Mouse (Mus musculus) neural tube, embryonic 11.5 days (tissue): ENCODE results near the gene Tefm. TPM values are rescaled to one million over a fixed set of nuclear protein-coding genes. Genes with fewer than 3 reads are reported as not detected.

Experiments used
- ATAC-seq: fragments of 200-750 bp; cut with Nextera tagmentation; 2 replicates; pipeline ENCODE4 v1.8.0; 2017; ENCODE audit warnings: moderate number of reproducible peaks, mild to moderate bottlenecking, moderate TSS enrichment, moderate library complexity; ENCODE audit not compliant: insufficient read depth, low FRiP score, low TSS enrichment
- DNase-seq: peaks from one replicate; pipeline ENCODE4 v3.0.0-alpha.2; 2015; ENCODE audit warnings: low spot score
- H3K27ac ChIP-seq: fragments of 300-500 bp; sonication (generic); 2 replicates; pipeline ENCODE4 v1.5.1; 2014; ENCODE audit warnings: low read depth, mild to moderate bottlenecking, low read length
- H3K27me3 ChIP-seq: fragments of 300-500 bp; sonication (generic); 2 replicates; pipeline ENCODE4 v1.6.1; 2014; ENCODE audit warnings: mild to moderate bottlenecking, low read length, mixed read lengths; ENCODE audit not compliant: control insufficient read depth, insufficient read depth
- H3K36me3 ChIP-seq: fragments of 300-500 bp; sonication (generic); 2 replicates; pipeline ENCODE4 v1.6.1; 2014; ENCODE audit warnings: mild to moderate bottlenecking, low read length, moderate library complexity, mixed read lengths; ENCODE audit not compliant: control insufficient read depth, insufficient read depth
- H3K4me1 ChIP-seq: fragments of 300-500 bp; sonication (generic); 2 replicates; pipeline ENCODE4 v1.6.1; 2014; ENCODE audit warnings: low read length, mixed read lengths; ENCODE audit not compliant: control insufficient read depth, insufficient read depth
- H3K4me2 ChIP-seq: fragments of 300-500 bp; sonication (generic); 2 replicates; pipeline ENCODE4 v1.6.1; 2014; ENCODE audit warnings: low read depth, mild to moderate bottlenecking, moderate library complexity
- H3K4me3 ChIP-seq: fragments of 300-500 bp; sonication (generic); 2 replicates; pipeline ENCODE4 v1.5.1; 2014; ENCODE audit warnings: low read depth, low read length
- H3K9ac ChIP-seq: fragments of 300-500 bp; sonication (generic); 2 replicates; pipeline ENCODE4 v1.6.1; 2014; ENCODE audit warnings: mild to moderate bottlenecking, low read length
- H3K9me3 ChIP-seq: fragments of 300-500 bp; sonication (generic); 2 replicates; pipeline ENCODE4 v1.6.1; 2016; ENCODE audit warnings: low read length; ENCODE audit not compliant: control insufficient read depth
- WGBS: fragments of 180-500 bp; shearing (Covaris S2); extraction: QIAGEN DNeasy Blood & Tissue Kit; methylation state at CpG from one replicate; pipeline ENCODE4 v1.1.7; 2014; 5-methylcytosine and 5-hydroxymethylcytosine counted together
- polyA plus RNA-seq: library from polyadenylated mRNA; unstranded; fragments of >200 nt; fragmentation: Nextera tagmentation; extraction: Ambion mirVana; gene quantifications from 2 replicates; pipeline ENCODE4 v1.2.1, GENCODE M21; 2014

The Tefm gene
- polyA plus RNA-seq, 1 experiment from 2014 or later: 28.5 TPM

DNA sequence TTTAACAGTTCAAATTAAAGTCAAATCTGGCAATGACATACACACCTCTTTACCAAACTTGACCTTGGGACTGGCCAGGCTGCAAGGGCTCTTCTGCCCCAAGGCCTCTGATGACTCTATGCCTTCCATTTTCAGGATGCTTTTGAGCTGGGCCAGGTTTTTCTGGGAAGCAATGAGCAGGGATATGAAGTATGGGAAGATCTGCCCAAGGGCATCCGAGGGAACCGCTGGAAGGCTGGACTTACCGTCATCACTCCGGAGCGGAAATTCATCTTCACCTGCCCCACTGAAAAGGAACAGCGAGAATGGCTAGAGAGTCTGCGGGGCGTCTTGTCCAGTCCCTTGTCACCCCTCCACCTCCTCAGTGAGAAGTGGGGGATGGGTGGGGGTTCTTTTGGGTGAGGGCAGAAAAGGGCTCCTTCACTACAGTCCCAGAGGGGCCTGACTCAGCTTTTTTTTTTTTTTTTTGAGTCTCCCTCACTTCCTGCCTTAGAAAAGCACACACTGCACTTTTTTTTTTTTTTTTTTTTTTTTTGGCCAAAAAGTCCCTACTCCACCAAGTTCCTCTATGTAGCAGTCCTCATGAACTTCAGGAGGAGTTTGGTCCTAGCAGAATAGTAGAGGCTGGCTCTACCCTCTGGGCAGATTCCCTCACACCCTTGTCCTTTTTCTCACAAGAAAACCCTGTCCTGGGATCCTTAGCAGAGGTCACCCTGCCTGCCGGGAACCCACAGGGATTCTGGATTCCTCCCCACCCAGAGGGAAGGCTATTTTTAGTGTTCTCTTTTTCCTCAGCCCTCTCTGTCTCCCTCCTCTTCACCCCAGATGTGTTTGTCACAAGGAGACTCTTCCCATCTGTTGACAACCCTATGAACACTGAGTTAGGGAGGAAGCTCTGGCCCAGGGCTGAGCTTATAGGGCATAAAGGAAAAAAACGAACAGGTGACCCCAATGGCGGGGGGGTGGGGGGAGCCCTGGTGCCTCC is 35.2 kb upstream of the Tefm start:
- Histone ChIP-seq H3K4me3 (no peak overlapping the region), H3K9ac (no peak overlapping the region), H3K9me3 (no peaks in the 10 kb centered on the region), H3K36me3 (no peaks in the 10 kb centered on the region), H3K4me2 (no peak overlapping the region), H3K27ac (no peak overlapping the region), H3K4me1 (no peaks in the 10 kb centered on the region), H3K27me3 (no peaks in the 10 kb centered on the region)
- no peak for ATAC-seq
- no peak for DNase-seq
- 74% methylated on average over 11 of the region's 11 CpGs for WGBS

DNA sequence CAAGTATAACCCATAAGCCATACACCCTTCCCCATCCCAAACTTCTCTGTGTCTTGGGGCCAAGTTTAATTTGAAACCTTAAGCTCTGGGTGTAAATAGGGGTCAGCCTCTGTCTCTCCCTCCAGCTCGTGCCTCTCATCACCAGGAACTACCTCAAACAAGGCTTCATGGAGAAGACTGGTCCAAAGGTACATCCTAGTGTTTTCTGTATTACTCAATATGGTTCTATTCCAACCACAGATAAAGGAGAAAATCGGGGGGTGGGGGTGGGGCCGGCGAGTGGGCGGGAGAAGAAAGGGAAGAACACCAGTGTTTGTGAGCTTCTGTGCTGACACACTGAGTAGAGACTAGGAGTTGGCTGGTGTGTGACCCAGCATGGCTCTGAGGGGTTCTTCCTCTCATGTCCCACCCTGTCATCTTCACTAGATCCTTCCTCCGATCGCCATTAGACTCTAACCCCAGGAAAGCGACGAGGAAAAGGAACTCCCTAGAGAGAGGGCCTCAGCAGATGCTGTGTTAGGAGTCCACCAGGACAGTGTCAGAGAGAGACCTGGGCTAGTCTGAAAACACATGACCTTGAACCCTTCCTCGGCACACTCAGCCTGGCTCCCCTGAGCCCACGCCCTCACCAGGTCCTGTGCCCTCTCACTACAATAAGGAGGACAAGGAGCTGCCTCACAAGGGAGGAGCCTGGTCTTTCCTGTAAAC is 32.1 kb upstream of the Tefm start:
- Histone ChIP-seq H3K4me1 (no peaks in the 10 kb centered on the region), H3K27me3 (no peaks in the 10 kb centered on the region), H3K27ac (no peak overlapping the region), H3K4me3 (no peak overlapping the region), H3K9me3 (no peaks in the 10 kb centered on the region), H3K9ac (no peak overlapping the region), H3K36me3 (no peaks in the 10 kb centered on the region), H3K4me2 (no peak overlapping the region)
- DNase-seq (no peak), ATAC-seq (no peak)
- WGBS: 79% methylated on average over 11 of the region's 11 CpGs

DNA sequence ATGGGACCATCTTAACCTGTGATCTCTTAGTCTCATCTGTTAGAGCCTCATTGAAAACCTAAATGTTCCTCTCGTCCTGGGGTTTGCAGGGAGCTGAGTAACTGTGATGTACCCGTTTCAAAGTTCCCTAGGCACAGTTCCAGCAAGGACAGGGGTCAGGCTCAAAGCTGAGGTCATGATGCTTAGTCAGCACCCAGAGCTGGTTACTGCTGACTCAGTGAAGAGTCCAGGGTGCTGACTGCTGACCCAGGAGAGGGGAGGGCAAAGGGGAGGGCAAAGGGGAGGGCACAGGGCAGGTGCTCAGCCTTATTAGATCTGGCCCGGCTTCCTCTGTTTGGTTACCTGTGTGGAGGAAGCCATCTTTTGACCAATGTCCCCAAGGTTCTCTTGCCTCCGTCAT is 29.9 kb upstream of the Tefm start:
- H3K36me3 ChIP-seq: no peaks in the 10 kb centered on the region
- no peaks in the 10 kb centered on the region for H3K27me3 ChIP-seq
- no peak overlapping the region for H3K9ac ChIP-seq
- no peaks in the 10 kb centered on the region for H3K9me3 ChIP-seq
- H3K4me2 ChIP-seq: no peak overlapping the region
- no peak overlapping the region for H3K4me3 ChIP-seq
- no peaks in the 10 kb centered on the region for H3K4me1 ChIP-seq
- H3K27ac ChIP-seq: no peak overlapping the region
- no peak for ATAC-seq
- WGBS: 84% methylated on average over 4 of the region's 4 CpGs
- DNase-seq: no peak

DNA sequence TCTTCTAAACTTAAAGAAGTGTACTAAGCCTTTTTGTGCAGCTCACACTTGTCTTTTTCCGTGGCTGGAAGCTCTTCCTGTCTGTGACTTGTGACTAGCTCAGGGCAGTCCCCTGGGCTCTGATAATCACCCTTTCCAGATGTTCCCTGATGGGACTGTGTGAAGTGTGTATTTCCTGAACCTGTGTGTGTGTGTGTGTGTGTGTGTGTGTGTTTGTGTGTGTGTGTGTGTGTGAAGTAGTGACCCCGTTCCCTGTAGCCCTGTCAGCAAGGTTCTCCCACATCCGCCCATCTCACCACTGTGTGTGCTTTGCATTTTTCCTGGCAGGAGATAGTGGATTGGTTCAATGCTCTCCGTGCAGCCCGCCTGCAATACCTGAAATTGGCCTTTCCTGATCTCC is 28.4 kb upstream of the Tefm start:
- Histone ChIP-seq H3K9me3 (no peaks in the 10 kb centered on the region), H3K9ac (no peak overlapping the region), H3K4me2 (no peak overlapping the region), H3K36me3 (no peaks in the 10 kb centered on the region), H3K4me3 (no peak overlapping the region), H3K27ac (no peak overlapping the region), H3K4me1 (no peaks in the 10 kb centered on the region), H3K27me3 (no peaks in the 10 kb centered on the region)
- 68% methylated on average over 5 of the region's 5 CpGs for WGBS
- ATAC-seq (no peak), DNase-seq (no peak)

DNA sequence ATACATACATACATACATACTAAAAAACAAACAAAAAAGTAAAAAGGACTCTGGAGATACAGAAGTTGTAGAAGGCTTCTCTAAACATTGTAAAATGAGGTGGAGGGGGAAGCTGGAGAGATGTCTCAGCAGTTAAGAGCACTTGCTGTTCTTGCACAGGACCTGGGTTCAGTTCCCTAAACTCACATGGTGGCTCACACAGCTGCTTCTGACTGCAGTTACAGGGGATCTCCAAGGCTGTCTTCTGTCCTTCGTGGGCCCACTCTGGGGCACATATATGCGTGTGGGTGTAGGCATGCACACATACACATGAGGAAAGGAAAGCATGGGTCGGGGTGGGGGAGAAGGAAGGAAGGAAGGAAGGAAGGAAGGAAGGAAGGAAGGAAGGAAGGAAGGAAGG is 27.7 kb upstream of the Tefm start:
- Histone ChIP-seq H3K36me3 (no peaks in the 10 kb centered on the region), H3K27ac (no peak overlapping the region), H3K4me3 (no peak overlapping the region), H3K4me2 (no peak overlapping the region), H3K9me3 (no peaks in the 10 kb centered on the region), H3K9ac (no peak overlapping the region), H3K27me3 (no peaks in the 10 kb centered on the region), H3K4me1 (no peaks in the 10 kb centered on the region)
- ATAC-seq: no peak
- DNase-seq: no peak
- WGBS: 93% methylated on average over 3 of the region's 3 CpGs

DNA sequence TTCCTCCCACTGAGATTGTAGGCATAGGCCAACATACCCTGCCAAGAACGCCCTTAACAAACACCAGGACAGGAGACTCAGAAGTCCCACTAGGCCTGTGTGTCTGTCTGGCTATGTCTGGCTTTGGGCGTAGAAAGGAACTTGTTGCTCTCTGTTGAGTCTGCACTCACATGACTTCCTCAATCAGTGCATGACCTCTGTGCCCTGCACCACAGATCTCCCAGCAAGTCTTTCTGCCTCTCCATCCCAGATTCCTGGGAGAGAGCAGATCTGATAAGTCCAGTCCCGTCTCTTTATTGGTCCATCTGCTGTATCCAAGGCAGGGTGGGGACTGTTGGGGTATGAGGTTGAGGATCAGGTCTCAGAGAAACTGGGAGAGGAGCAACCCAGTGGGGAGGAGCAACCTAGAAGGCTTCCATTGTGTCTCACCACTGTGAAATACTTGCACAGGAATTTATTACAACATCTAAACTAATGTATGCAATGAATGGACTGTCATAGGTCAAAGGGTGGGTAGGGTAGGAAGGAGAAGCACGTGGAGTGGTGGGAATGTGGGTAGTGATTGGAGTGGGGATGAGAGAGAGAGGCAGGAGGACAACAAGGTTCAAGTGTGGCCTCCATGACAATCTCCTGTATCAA is 26.8 kb upstream of the Tefm start:
- Histone ChIP-seq H3K4me1 (no peaks in the 10 kb centered on the region), H3K27me3 (no peaks in the 10 kb centered on the region), H3K9me3 (no peaks in the 10 kb centered on the region), H3K27ac (no peak overlapping the region), H3K36me3 (no peaks in the 10 kb centered on the region), H3K4me3 (no peak overlapping the region), H3K4me2 (no peak overlapping the region), H3K9ac (no peak overlapping the region)
- ATAC-seq (no peak), DNase-seq (no peak)
- 82% methylated on average over 4 of the region's 4 CpGs for WGBS

DNA sequence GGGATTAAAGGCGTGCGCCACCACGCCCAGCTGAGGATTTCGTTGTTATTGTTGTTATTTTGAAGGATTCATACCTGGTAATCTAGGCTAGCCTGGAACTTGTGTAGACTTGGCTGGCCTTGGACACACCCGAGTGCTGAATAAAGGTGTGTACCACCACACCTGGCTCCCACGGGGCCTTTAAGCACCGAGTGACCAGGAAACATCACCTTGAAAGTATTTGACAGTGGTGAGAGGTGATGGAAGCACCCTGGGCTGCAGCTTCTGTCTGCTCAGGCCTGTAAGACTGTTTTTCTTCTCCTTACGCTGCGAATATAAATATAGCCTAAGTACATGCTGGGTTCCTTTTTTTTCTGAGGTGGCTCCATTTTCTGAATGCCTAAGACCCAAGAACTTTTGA is 26.1 kb upstream of the Tefm start:
- Histone ChIP-seq H3K27me3 (no peaks in the 10 kb centered on the region), H3K4me2 (no peak overlapping the region), H3K9ac (no peak overlapping the region), H3K27ac (no peak overlapping the region), H3K4me3 (no peak overlapping the region), H3K4me1 (no peaks in the 10 kb centered on the region), H3K9me3 (no peaks in the 10 kb centered on the region), H3K36me3 (no peaks in the 10 kb centered on the region)
- WGBS: 90% methylated on average over 9 of the region's 9 CpGs
- DNase-seq (no peak), ATAC-seq (no peak)

DNA sequence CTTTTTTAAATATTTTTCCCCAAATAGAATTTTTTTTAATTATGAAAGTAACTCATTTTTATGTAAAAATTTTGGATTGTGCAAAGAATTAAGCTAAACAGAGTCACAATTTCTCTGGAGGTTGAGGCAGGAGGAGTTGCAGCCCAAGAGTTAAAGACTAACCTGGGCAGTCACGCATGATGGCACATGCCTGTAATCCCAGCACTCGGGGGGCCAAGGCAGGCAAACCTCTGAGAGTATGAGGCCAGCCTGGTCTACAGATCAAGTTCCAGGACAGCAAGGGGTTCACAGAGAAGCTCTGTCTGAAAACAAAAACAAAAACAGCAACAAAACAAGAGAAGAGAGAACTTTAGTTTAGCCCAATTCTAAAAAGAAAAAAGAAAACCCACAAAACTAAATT is 22.2 kb upstream of the Tefm start:
- no peak overlapping the region for H3K9ac ChIP-seq
- no peaks in the 10 kb centered on the region for H3K27me3 ChIP-seq
- DNase-seq: no peak
- H3K9me3 ChIP-seq: no peaks in the 10 kb centered on the region
- ATAC-seq: no peak
- WGBS: 58% methylated on average over 2 of the region's 2 CpGs
- no peaks in the 10 kb centered on the region for H3K36me3 ChIP-seq
- H3K4me1 ChIP-seq: no peaks in the 10 kb centered on the region
- no peak overlapping the region for H3K27ac ChIP-seq
- no peak overlapping the region for H3K4me3 ChIP-seq
- H3K4me2 ChIP-seq: no peak overlapping the region
